Mouse (Mus musculus) layer of hippocampus, postnatal 25 days (tissue): ENCODE measurements around the gene Pcca. TPM values are rescaled to one million over a fixed set of nuclear protein-coding genes. Genes with fewer than 3 reads are reported as not detected.

Experiments used
- DNase-seq, 2 experiments: peaks; one replicate each; pipeline ENCODE4 v3.0.0; 2022; ENCODE audit warnings: mixed read lengths in 2 of 2, low spot score in 1 of 2; ENCODE audit errors: extremely low spot score in 1 of 2
- total RNA-seq, 2 experiments: library from RNA; stranded (reverse); gene quantifications; 2 replicates each; pipeline ENCODE4 v1.2.3; 2021

Gene Pcca
- total RNA-seq, 2 experiments from 2014 or later, result 35.1 to 40.6 TPM

- no peak for DNase-seq
Measured at GRCm38 (mm10) chr14:122909368-122910091, 375.4 kb downstream of the Pcca start.

DNA sequence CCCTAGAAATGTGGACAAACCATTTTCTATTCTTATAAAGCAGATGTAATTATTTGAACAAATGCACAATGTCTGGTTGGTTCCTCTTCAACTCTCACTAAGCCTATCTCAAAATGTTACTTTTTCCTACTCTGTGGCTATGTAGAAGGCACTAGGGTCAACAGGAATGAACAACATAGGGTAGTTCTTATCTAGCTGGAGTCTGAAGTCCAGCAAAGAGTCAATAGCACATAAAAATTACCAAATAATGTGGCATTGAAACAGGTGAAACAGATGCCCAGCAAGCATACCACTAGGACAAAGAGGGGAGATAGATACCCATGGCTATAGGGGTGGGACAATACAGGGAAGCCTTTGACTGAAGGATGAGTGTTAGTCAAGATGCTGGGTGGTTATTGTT lies 377.1 kb downstream of the Pcca start:
- no peak for DNase-seq

DNA sequence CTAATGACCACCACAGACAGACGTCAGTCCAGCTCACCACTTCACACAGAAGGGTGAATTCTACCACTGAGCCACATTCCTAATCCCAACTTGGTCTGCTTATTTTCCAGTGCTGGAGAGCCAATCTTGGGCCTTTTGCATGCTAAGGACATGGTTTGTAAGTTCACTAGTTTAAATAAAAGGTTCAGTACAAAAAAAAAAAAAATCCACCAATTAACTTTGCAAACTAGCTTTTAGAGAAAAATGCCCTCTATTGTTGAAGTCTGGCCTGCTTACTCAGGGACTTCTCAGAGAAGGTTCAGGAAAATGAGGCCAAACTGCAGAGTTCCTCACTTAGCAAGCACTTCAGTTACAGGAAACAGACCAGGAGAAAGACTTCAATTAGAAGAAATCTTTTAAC lies 378.0 kb downstream of the Pcca start:
- DNase-seq, result no peak

DNA sequence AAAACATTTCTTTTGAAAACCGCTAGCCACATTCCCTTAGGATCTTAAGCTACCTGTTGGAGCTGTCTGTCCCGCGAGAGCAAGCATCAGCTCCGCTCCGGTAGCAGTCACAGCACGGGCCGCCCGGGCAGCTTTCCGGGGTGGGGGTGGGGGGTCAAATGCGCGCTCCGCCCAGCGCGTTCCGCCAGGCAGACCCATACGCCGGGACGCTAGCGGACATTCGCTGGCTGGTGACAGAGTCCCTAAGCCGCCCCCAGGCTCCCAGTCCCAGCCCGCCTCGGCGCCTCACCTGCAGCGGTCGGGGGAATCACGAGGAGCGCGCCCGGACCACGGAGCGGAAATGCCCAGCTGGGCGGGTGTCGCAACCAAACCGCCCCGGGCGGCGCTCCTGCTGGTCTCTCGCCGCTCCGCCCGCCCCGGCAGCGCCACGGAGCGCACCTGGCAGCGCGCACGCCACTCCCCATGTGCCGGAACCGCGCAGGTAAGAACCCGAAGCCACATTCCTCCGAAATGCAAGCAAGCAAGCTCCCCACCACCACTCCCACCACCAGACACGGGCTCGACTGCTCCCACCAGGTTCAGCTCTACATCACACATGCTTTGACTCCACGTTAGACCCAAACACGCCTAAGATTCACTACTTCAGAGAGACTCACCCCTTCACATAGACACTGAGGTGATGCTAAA lies 378.8 kb downstream of the Pcca start:
- DNase-seq, result peak; percentile 44 to 58

DNA sequence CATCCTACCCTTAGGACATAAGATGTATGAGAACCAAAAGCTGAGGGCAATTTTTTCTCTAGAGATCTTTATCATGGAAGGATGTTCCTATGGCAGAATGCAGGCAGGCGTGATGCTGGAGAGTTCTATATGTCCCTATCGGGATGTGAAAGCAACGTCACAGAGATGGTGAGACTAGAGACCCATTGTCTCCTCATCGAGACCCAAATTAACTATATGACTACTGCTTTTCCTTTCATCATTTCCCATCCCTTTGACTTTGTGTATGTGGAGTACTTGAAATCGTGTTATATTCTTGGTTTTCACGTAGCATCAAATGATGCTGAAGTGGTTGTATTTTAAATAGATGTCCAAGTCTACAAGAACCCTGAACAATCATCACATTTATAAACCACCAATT lies 379.5 kb downstream of the Pcca start, which contains the start of gene Ggact:
TSS of gene Ggact (minus strand) at position 101 of the 400 bp plus-strand sequence.
- DNase-seq, result no peak

- DNase-seq, result no peak
Measured at GRCm38 (mm10) chr14:122917676-122918075, 383.6 kb downstream of the Pcca start.

GRCm38 (mm10) chr14:122920011-122920410 lies 385.9 kb downstream of the Pcca start:
- no peak for DNase-seq

- DNase-seq, result no peak
Measured at GRCm38 (mm10) chr14:122936460-122936859, 402.3 kb downstream of the Pcca start.

Other genes starting within 250 kb of the Pcca start
- gene Gm5089, start 83.2 kb upstream of the Pcca start, total RNA-seq, result under 1 TPM; 0.12 to 0.42 TPM
- 1 to 10 TPM; 3.3 to 6.2 TPM for gene Zic5, start 68.6 kb upstream of the Pcca start, total RNA-seq
- 10 to 100 TPM; 14.6 to 18.1 TPM for gene Zic2, start 58.9 kb upstream of the Pcca start, total RNA-seq
- under 1 TPM in 1 of 2 experiments, not detected in 1; 0.23 TPM for gene Gm10837, start 43.7 kb upstream of the Pcca start, total RNA-seq